Mouse (Mus musculus): ENCODE results near the gene Nnat.
A peak's percentile ranks its signal among the peaks of the same experiment; 100 is the strongest.

Nnat gene

GRCm38 (mm10) chr2:157559858-157560257 lies at the start of gene Nnat:
TSS of gene Nnat (plus strand) at chr2:157560078.
- no peak for DNase-seq (ENCODE audit: low spot score in 2 of 2)

GRCm38 (mm10) chr2:157512859-157513258 lies 47.0 kb upstream of the Nnat start:
- peak in 1 of 2 experiments; percentile 49 for DNase-seq (ENCODE audit: low spot score in 2 of 2)

GRCm38 (mm10) chr2:157513737-157514208 lies 46.1 kb upstream of the Nnat start:
- DNase-seq (ENCODE audit: low spot score in 2 of 2) = no peak

- no peak for DNase-seq (ENCODE audit: low spot score in 2 of 2)
These were observed 45.5 kb upstream of the Nnat start for GRCm38 (mm10) chr2:157514353-157514752.

GRCm38 (mm10) chr2:157517526-157517925 lies 42.4 kb upstream of the Nnat start:
- DNase-seq (ENCODE audit: low spot score in 2 of 2) = no peak

GRCm38 (mm10) chr2:157518451-157518850 lies 41.4 kb upstream of the Nnat start:
- no peak for DNase-seq (ENCODE audit: low spot score in 2 of 2)

- DNase-seq (ENCODE audit: low spot score in 2 of 2) = no peak
These were observed 40.4 kb upstream of the Nnat start for GRCm38 (mm10) chr2:157519452-157519851.

- DNase-seq (ENCODE audit: low spot score in 2 of 2) = peak; percentile 53 to 56
These were observed 39.4 kb upstream of the Nnat start for GRCm38 (mm10) chr2:157520496-157520895.

GRCm38 (mm10) chr2:157522556-157522955 lies 37.3 kb upstream of the Nnat start:
- DNase-seq (ENCODE audit: low spot score in 2 of 2) = no peak

- DNase-seq (ENCODE audit: low spot score in 2 of 2) = peak in 1 of 2 experiments; percentile 25
These were observed 29.6 kb upstream of the Nnat start for GRCm38 (mm10) chr2:157530056-157530955.

GRCm38 (mm10) chr2:157531681-157532426 lies 28.0 kb upstream of the Nnat start:
- DNase-seq (ENCODE audit: low spot score in 2 of 2) = no peak

- no peak for DNase-seq (ENCODE audit: low spot score in 2 of 2)
These were observed 25.7 kb upstream of the Nnat start for GRCm38 (mm10) chr2:157534163-157534562.

- DNase-seq (ENCODE audit: low spot score in 2 of 2) = no peak
These were observed 23.3 kb upstream of the Nnat start for GRCm38 (mm10) chr2:157536476-157537081.

- DNase-seq (ENCODE audit: low spot score in 2 of 2) = peak in 1 of 2 experiments; percentile 51
These were observed 22.8 kb upstream of the Nnat start for GRCm38 (mm10) chr2:157537118-157537517.

GRCm38 (mm10) chr2:157540073-157540952 lies 19.6 kb upstream of the Nnat start:
- peak in 1 of 2 experiments; percentile 68 for DNase-seq (ENCODE audit: low spot score in 2 of 2)

GRCm38 (mm10) chr2:157540953-157541569 lies 18.8 kb upstream of the Nnat start:
- DNase-seq (ENCODE audit: low spot score in 2 of 2) = no peak

GRCm38 (mm10) chr2:157541631-157542030 lies 18.2 kb upstream of the Nnat start:
- no peak for DNase-seq (ENCODE audit: low spot score in 2 of 2)

- no peak for DNase-seq (ENCODE audit: low spot score in 2 of 2)
These were observed 17.5 kb upstream of the Nnat start for GRCm38 (mm10) chr2:157542415-157542814.

GRCm38 (mm10) chr2:157544333-157544888 lies 15.5 kb upstream of the Nnat start:
- no peak for DNase-seq (ENCODE audit: low spot score in 2 of 2)

GRCm38 (mm10) chr2:157546686-157547085 lies 13.2 kb upstream of the Nnat start:
- no peak for DNase-seq (ENCODE audit: low spot score in 2 of 2)
